Mouse (Mus musculus) CD4-positive, CD25-positive, alpha-beta regulatory T cell, adult 9 weeks (primary cell): ENCODE results near the gene Cyp17a1. TPM values are rescaled to one million over a fixed set of nuclear protein-coding genes. Genes with fewer than 3 reads are reported as not detected.

Source experiments
- polyA plus RNA-seq: library from polyadenylated mRNA; unstranded; fragments of 100-300 nt; shearing (Covaris generic); gene quantifications from one replicate; pipeline ENCODE4 v1.2.1, GENCODE M21; 2017

Cyp17a1 gene
- polyA plus RNA-seq, result not detected

GRCm38 (mm10) chr19:46672766-46673418, at the start of gene Cyp17a1:
Gene Cyp17a1 (minus strand): TSS chr19:46673172.

DNA sequence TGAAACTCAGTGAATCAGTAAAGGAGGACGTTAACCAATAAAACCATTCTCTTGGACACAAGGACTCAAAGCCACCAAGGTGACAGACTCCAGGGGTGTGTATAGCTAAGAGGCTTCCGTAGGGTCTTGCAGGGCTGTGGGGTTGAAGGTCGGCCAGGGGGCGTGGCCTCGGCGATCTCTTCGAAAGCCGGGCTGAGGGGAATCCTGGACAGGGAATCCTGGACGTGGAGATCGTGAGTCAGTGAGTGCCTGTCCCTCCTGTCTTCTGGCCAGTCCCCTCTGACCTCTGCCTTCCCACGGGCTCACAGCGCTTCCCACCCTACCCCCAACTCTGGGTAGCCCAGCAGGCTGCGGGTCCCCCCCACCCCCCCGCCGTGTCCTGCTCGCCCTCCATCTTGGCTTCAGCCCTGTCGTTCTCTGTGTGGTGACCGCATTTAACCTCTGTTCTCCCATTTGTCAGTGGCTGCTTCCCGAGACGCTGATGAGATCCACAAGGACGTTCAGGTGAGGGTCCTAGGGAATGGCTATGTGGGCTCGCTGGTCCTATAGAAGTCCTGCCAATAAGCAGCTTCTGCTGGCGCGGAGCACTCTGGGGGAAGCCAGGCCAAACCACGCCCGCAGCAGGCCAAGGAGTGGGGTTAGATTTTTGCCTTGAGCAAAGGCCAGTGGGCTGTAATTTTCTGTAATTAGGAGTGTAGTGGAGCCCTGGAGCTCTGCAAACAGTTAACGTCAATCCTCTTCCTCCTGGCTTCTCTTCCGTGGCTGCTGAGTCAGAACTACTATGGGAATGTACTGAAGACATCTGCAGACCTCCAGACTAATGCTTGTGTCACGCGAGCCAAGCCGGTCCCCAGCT, 34.6 kb upstream of the Cyp17a1 start, which contains the start of gene As3mt:
As3mt (plus strand) TSS at position 163 of the 856 bp plus-strand sequence.

DNA sequence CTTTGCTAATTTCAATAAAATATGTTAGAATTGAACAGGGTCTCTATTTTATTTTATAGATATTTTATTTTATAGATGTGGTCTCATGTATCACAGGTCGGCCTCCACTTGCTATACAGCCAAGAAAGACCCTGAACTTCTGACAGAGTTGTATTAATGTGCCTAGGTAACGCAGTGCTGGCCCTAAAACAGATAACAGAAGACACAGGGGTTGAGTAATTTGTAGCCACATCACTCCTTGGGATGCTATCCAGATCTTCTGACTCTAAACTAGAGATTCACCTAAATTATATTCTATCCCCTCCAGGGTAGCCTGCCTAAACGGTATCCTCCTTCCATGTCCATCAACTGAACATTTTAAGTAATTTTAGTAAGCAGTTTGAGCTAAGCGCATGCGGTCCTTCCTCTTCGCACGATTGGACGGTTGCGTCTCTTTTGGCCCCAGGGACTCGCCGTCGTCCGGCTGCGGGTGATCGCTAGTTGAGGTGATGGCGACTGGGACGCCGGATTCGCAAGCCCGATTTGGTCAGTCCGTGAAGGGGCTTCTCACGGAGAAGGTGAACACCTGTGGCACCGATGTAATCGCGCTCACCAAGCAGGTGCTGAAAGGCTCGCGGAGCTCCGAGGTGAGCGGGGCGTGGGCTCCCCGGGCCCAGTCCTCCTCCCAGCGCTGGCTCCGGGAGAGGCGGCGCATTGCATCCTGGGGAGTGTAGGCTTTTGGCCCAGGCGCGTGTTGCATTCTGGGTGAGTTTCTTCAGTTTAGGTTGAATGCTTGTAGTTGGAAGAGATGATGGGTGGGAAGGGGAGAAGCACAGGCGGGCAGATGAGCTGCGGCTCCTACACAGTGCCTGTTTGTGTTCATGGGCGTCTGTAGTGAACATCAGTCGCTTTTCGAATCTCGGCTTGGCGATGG, 16.7 kb upstream of the Cyp17a1 start, which contains the start of gene Borcs7:
Borcs7 (plus strand) TSS at position 447 of the 913 bp plus-strand sequence.

Other genes with a start within 250 kb of the Cyp17a1 start
- 25.0 TPM for gene Trim8, start 171.5 kb downstream of the Cyp17a1 start, polyA plus RNA-seq
- gene Arl3, start 100.0 kb downstream of the Cyp17a1 start, polyA plus RNA-seq, result 22.9 TPM
- 18.2 TPM for gene Sfxn2, start 99.8 kb downstream of the Cyp17a1 start, polyA plus RNA-seq
- gene Wbp1l, start 74.1 kb downstream of the Cyp17a1 start, polyA plus RNA-seq, result 77.0 TPM
- gene Borcs7, start 16.7 kb upstream of the Cyp17a1 start, polyA plus RNA-seq, result 7.5 TPM
- gene As3mt, start 34.3 kb upstream of the Cyp17a1 start, polyA plus RNA-seq, result 16.2 TPM
- 0.99 TPM for gene Cnnm2, start 88.4 kb upstream of the Cyp17a1 start, polyA plus RNA-seq